Mouse (Mus musculus) B cell, adult 67 days (primary cell): ENCODE measurements around the gene Glra4. TPM values are rescaled to one million over a fixed set of nuclear protein-coding genes. Genes with fewer than 3 reads are reported as not detected.

Experiments
- total RNA-seq, 2 experiments: library from RNA; stranded (reverse); gene quantifications; 4 replicates each; pipeline ENCODE4 v1.2.4; 2023

Glra4 gene
- not detected for total RNA-seq

GRCm38 (mm10) chrX:136780041-136780440, at the start of gene Glra4:
Gene Glra4 (minus strand): TSS chrX:136780141.

DNA sequence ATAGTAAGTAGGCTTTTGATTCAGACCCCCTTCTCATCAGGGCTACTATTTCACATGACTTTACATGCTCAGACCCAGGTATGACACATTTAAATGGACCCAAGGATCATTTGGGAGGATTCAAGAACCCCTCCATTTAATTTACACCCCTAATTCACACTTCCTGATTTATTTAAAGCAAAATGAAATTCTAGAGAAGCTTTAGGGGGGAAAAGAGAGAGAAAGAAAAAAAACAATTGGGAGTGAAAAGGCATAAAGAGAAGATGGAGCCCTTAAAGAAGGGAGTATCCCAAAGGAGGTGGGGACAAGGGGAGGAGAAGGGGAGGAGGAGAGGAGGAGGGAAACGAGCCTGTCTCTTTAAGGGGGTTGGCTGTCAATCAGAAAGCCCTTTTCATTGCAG, 42.4 kb upstream of the Glra4 start, which contains the start of gene Plp1:
Plp1 (plus strand) TSS at position 301 of the 400 bp plus-strand sequence.

GRCm38 (mm10) chrX:136743459-136743858, 36.5 kb downstream of the Glra4 start, which contains the start of gene Morf4l2:
Gene Morf4l2 (minus strand): TSS chrX:136743690.

Other genes with a start within 250 kb of the Glra4 start
- gene Kir3dl2, start 236.1 kb downstream of the Glra4 start, total RNA-seq = not detected
- not detected for gene Tceal3, start 189.3 kb downstream of the Glra4 start, total RNA-seq
- under 1 TPM in 1 of 2 experiments, not detected in 1; 0.26 TPM for gene Tceal1, start 72.2 kb downstream of the Glra4 start, total RNA-seq
- gene Morf4l2, start 36.5 kb downstream of the Glra4 start, total RNA-seq = 100 to 1,000 TPM; 123 to 138 TPM
- gene Plp1, start 42.5 kb upstream of the Glra4 start, total RNA-seq = 1 to 10 TPM; 5.9 to 7.0 TPM
- gene Rab9b, start 88.6 kb upstream of the Glra4 start, total RNA-seq = not detected
- not detected for gene H2bfm, start 147.2 kb upstream of the Glra4 start, total RNA-seq
- gene Tmsb15b2, start 195.4 kb upstream of the Glra4 start, total RNA-seq = 10 to 100 TPM; 17.5 to 26.6 TPM
- gene Tmsb15l, start 196.7 kb upstream of the Glra4 start, total RNA-seq = under 1 TPM in 1 of 2 experiments, not detected in 1; 0.95 TPM
- gene Tmsb15b1, start 196.7 kb upstream of the Glra4 start, total RNA-seq = 10 to 100 TPM in 1 of 2 experiments, 1 to 10 TPM in 1; 2.9 to 19.2 TPM
- 10 to 100 TPM; 13.1 to 20.4 TPM for gene Zcchc18, start 213.0 kb upstream of the Glra4 start, total RNA-seq